Mouse (Mus musculus): ENCODE measurements at regions not wholly inside any gene's neighbourhood (a gene's known extent, or its start where the extent isn't known, plus 50 kb on each side); places are given as distances from the start of the nearest gene placed in this dataset.

DNA sequence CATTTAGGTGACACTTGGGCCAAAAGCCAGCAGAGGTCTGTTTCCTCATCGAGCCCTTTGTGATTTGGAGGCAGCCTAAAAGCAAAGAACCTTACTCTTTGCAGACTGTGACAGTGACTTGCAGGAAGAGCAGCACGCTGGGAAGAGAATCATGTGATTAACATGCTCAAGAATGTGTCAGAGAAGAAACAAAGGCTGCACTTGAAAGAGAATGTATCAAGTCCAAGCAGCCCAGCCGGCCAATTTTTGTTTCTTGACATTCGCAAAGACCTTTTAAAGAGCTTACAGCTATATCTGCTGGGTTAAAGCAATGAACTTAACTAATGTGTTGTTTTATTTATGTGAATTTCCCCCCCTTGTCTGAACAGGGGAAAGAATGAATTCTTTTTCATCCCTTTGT lies 203.8 kb upstream of the Map3k7 start:
- no peak overlapping the region for H3K9ac ChIP-seq (ENCODE audit: control insufficient read depth, low read depth, low read length, poor library complexity, severe bottlenecking)
- H3K27ac ChIP-seq (ENCODE audit: control insufficient read depth, low read depth, low read length): no peak overlapping the region
- H3K36me3 ChIP-seq (ENCODE audit: control insufficient read depth in 1 of 2, insufficient read depth in 2 of 2, low read length in 2 of 2): no peaks in the 10 kb centered on the region
- TF ChIP-seq EP300 (IDR thresholded peaks at IDR 0.05; ENCODE audit: low read depth in 1 of 2, low read length in 2 of 2) (no peak), ZMIZ1 (IDR thresholded peaks at IDR 0.05; ENCODE audit: low read depth, low read length) (no peak), RAD21 (IDR thresholded peaks at IDR 0.05; ENCODE audit: low read depth, low read length) (no peak), HCFC1 (IDR thresholded peaks at IDR 0.05; ENCODE audit: low read depth, low read length) (no peak), CTCF (IDR thresholded peaks at IDR 0.05 in 2 of 3, conservative IDR thresholded peaks at IDR 0.05 in 1 of 3; ENCODE audit: control insufficient read depth in 1 of 3, insufficient read depth in 1 of 3, low read depth in 2 of 3, low read length in 3 of 3, poor library complexity in 1 of 3, severe bottlenecking in 1 of 3) (no peak), ZNF384 (IDR thresholded peaks at IDR 0.05; ENCODE audit: low read depth, low read length) (no peak), TCF12 (IDR thresholded peaks at IDR 0.05; ENCODE audit: low read depth, low read length) (no peak), ZKSCAN1 (IDR thresholded peaks at IDR 0.05; ENCODE audit: low read depth, low read length) (no peak), POLR2A (IDR thresholded peaks at IDR 0.05; ENCODE audit: control insufficient read depth in 1 of 2, insufficient read depth in 1 of 2, low read depth in 1 of 2, low read length in 2 of 2, poor library complexity in 1 of 2) (no peak), BHLHE40 (IDR thresholded peaks at IDR 0.05; ENCODE audit: borderline replicate concordance, low read depth, low read length) (no peak), USF1 (IDR thresholded peaks at IDR 0.05; ENCODE audit: low read depth, low read length) (no peak), KAT2A (conservative IDR thresholded peaks at IDR 0.05; ENCODE audit: low read depth, low read length) (no peak), CHD2 (IDR thresholded peaks at IDR 0.05; ENCODE audit: low read length) (no peak), E2F4 (IDR thresholded peaks at IDR 0.05; ENCODE audit: borderline replicate concordance, low read depth, low read length) (no peak), GABPA (IDR thresholded peaks at IDR 0.05; ENCODE audit: low read depth, low read length) (no peak), UBTF (IDR thresholded peaks at IDR 0.05; ENCODE audit: borderline replicate concordance, insufficient read depth, low read depth, low read length) (no peak), TAL1 (IDR thresholded peaks at IDR 0.05; ENCODE audit: low read length) (no peak)
- no peaks in the 10 kb centered on the region for H3K79me2 ChIP-seq (ENCODE audit: control insufficient read depth, insufficient read depth, low read length, poor library complexity)
- no peak for DNase-seq (ENCODE audit: low read depth, low spot score)
- H3K4me1 ChIP-seq (ENCODE audit: control insufficient read depth in 1 of 2, insufficient read depth in 2 of 2, low read length in 2 of 2): no peaks in the 10 kb centered on the region
- H3K4me3 ChIP-seq (ENCODE audit: control insufficient read depth in 1 of 2, insufficient read depth in 1 of 2, low read depth in 2 of 2, low read length in 2 of 2): no peak overlapping the region
- H3K27me3 ChIP-seq (ENCODE audit: control insufficient read depth in 1 of 2, insufficient read depth in 2 of 2, low read length in 2 of 2): no peaks in the 10 kb centered on the region
- no peaks in the 10 kb centered on the region for H3K9me3 ChIP-seq (replicated peaks; ENCODE audit: insufficient read depth, low read length)

DNA sequence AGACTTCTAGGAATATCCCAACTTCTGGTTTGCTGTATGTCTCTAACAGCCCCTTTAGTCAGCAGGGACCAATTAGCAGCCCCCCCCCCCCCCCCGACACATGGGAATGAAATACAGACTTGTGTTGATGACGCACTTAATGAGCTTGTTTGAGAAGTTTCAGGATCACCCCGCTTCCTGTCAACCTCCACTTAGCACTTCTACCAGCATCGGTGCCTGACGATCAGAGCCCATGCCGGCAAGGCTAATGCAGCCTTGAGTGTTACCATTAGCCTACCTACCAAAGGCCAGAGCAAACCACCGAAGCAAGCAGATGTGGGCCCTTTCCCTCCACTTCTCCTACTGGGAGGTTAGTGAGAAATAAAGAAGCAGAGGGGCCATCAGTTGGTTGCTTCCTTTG lies 201.7 kb upstream of the Map3k7 start:
- Histone ChIP-seq H3K4me1 (ENCODE audit: control insufficient read depth in 1 of 2, insufficient read depth in 2 of 2, low read length in 2 of 2) (no peaks in the 10 kb centered on the region), H3K36me3 (ENCODE audit: control insufficient read depth in 1 of 2, insufficient read depth in 2 of 2, low read length in 2 of 2) (no peaks in the 10 kb centered on the region), H3K4me3 (ENCODE audit: control insufficient read depth in 1 of 2, insufficient read depth in 1 of 2, low read depth in 2 of 2, low read length in 2 of 2) (no peak overlapping the region), H3K79me2 (ENCODE audit: control insufficient read depth, insufficient read depth, low read length, poor library complexity) (no peaks in the 10 kb centered on the region), H3K27ac (ENCODE audit: control insufficient read depth, low read depth, low read length) (no peak overlapping the region), H3K9me3 (replicated peaks; ENCODE audit: insufficient read depth, low read length) (no peaks in the 10 kb centered on the region), H3K27me3 (ENCODE audit: control insufficient read depth in 1 of 2, insufficient read depth in 2 of 2, low read length in 2 of 2) (no peaks in the 10 kb centered on the region), H3K9ac (ENCODE audit: control insufficient read depth, low read depth, low read length, poor library complexity, severe bottlenecking) (no peak overlapping the region)
- no peak for TF ChIP-seq USF2 (IDR thresholded peaks at IDR 0.05; ENCODE audit: borderline replicate concordance in 1 of 2, insufficient read depth in 1 of 2, low read depth in 1 of 2, low read length in 2 of 2)
- no peak for TF ChIP-seq GABPA (IDR thresholded peaks at IDR 0.05; ENCODE audit: low read depth, low read length)
- TF ChIP-seq CTCF (IDR thresholded peaks at IDR 0.05 in 2 of 3, conservative IDR thresholded peaks at IDR 0.05 in 1 of 3; ENCODE audit: control insufficient read depth in 1 of 3, insufficient read depth in 1 of 3, low read depth in 2 of 3, low read length in 3 of 3, poor library complexity in 1 of 3, severe bottlenecking in 1 of 3): no peak
- no peak for TF ChIP-seq RAD21 (IDR thresholded peaks at IDR 0.05; ENCODE audit: low read depth, low read length)
- no peak for TF ChIP-seq ETS1 (IDR thresholded peaks at IDR 0.05; ENCODE audit: low read depth, low read length)
- no peak for TF ChIP-seq MAX (IDR thresholded peaks at IDR 0.05; ENCODE audit: low read length)
- no peak for TF ChIP-seq ZNF384 (IDR thresholded peaks at IDR 0.05; ENCODE audit: low read depth, low read length)
- no peak for DNase-seq (ENCODE audit: low read depth, low spot score)

Data from MEL (cell line).